Mouse (Mus musculus): Measurements from ENCODE around the gene Nr1i3.
A peak's percentile ranks its signal among the peaks of the same experiment; 100 is the strongest.

The Nr1i3 gene

DNA sequence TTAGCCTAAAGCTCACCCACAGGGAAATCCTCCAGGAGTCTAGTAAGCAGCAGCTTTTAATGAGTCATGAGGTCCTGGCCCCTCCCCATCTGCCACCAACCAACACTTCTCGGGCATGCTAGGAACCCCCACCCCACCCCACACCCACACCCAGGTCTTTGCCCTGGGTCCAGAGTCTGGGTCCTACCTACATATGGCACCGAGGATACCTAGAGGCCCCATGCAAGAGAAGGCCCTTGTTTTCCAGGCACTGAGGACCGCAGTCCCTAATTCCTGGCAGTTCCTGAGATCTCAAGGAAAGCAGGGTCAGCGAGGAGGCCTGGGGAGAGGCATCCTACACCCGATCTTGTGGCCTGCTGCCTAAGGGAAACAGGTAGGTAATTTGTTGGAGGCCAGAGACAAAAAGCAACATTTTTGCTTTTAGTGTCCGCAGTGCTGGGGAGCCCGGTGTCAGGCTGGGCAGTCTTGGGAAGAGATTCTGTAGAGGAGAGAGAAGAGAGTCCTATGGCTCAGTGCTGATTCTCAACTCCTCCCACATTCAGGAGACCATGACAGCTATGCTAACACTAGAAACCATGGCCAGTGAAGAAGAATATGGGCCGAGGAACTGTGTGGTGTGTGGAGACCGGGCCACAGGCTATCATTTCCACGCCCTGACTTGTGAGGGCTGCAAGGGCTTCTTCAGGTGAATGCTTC lies at the start of gene Nr1i3:
Gene Nr1i3 (plus strand): TSS at position 170 of the 696 bp plus-strand sequence.
- DNase-seq, result no peak

DNA sequence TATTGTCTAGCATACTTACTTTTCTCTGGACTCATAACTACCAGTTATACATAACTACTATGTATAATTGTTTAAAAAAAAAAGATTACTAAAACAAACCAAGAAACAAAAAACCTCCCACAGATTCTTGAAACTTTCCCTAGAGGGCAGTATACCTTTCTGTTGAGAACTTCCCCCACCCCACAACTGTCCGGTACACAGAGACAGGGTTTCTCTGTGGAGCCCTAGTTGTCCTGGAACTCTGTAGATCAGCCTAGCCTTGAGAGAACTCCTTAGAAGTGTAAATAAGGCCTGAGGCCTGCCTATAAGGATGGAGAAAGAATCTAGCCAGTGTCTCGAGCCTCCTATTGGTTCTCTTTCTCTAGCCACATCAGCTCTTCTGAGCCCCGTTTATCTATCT lies 49.5 kb upstream of the Nr1i3 start:
- no peak for DNase-seq

- DNase-seq, result no peak
Observed at GRCm38 (mm10) chr1:171165629-171166345, 48.0 kb upstream of the Nr1i3 start.

- no peak for DNase-seq
Observed at GRCm38 (mm10) chr1:171168906-171169305, 44.9 kb upstream of the Nr1i3 start.

GRCm38 (mm10) chr1:171169913-171170312 lies 43.9 kb upstream of the Nr1i3 start:
- DNase-seq, result no peak

GRCm38 (mm10) chr1:171171138-171171537 lies 42.6 kb upstream of the Nr1i3 start:
- no peak for DNase-seq

GRCm38 (mm10) chr1:171172779-171173178 lies 41.0 kb upstream of the Nr1i3 start:
- peak; percentile 39 for DNase-seq

GRCm38 (mm10) chr1:171179487-171180171 lies 34.1 kb upstream of the Nr1i3 start:
- DNase-seq, result no peak

DNA sequence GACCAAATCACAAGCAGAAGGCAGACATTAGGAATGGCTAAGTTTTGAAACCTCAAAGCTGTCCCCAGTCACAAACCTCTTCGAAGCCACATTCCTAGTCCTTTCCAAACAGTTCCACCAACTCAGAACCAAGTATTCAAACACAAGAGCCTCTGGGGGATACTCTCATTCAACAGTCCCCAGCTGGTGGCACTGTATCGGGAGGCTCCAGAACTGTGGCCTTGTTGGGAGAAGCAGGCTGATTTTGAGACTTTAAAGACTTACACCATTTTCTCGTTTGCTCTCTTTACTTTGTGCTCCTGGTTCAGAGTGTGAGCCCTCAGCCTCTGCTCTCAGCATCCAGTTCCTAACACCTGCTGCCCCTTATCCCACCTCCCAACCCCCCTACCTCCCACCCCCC lies 30.7 kb upstream of the Nr1i3 start:
- no peak for DNase-seq

GRCm38 (mm10) chr1:171183620-171184019 lies 30.1 kb upstream of the Nr1i3 start:
- no peak for DNase-seq

DNA sequence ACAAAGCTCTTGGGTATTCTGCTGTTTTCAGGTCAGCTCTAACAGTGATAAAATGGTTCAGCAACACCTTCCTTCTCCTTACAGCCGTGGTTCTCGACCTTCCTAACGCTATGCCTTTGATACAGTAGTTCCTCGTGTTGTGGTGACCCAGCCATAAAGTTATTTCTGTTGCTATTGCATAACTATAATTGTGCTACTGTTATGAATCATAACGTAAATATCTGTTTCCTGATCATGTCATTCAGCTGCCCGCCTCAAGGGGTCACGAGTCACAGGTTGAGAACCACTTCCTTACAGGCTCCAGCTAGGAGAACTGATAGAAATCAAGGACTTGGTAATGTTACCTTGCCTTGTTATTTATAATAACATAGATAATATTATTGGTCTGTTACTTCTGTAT lies 29.5 kb upstream of the Nr1i3 start:
- DNase-seq, result no peak

GRCm38 (mm10) chr1:171185655-171186054 lies 28.1 kb upstream of the Nr1i3 start:
- no peak for DNase-seq

GRCm38 (mm10) chr1:171187851-171188700 lies 25.7 kb upstream of the Nr1i3 start:
- DNase-seq, result no peak

- no peak for DNase-seq
Observed at GRCm38 (mm10) chr1:171189046-171189445, 24.7 kb upstream of the Nr1i3 start.

DNA sequence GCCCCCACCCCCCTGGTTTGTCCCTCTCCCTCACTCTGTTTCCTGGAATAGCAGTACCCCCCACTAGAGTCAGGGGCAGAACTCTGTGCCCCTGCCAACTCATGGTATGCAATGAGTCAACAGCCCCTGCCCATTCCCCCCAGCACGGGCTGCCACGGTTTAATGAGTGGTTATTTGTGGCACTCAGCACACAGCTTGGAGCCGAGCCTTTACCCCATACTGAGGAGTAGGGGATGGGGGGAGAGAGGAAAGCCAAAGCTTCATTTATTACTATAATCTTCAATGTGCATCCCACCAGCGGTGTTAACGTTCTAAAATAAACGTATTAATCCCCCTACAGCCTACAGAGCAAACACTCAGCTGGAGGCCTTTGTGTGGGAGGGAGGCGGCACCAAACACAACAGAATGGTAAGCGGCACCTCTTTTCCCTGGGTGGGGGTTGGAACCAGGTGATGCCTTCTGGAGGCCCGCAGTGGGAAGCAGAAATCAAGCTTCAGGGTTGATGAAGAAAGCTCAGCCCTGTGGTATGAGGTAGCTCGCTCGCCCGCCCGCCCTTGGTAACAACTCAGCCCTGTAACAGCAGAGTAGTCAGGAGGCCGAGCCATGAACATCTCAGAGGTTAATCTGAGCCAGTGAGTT lies 24.2 kb upstream of the Nr1i3 start:
- DNase-seq, result peak; percentile 19

GRCm38 (mm10) chr1:171190832-171191231 lies 22.9 kb upstream of the Nr1i3 start:
- DNase-seq, result no peak

DNA sequence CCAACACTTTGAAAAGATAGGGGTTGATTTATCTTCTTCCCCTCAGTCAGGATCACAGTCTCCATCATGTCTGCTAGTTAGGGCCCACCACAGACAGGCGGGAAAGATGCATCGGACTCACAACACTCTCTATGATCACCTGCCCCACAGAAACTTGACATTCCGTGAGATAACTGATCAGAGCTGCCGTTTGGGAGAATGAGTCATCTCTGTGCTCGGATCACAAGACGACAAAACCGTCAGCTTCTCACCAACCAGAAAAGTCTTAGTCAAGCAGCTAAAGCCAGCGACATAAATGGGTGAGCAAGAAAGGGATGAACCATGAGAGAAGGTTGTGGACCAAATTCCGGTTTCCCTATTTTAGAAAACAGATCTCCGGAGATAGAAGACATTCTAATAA lies 21.5 kb upstream of the Nr1i3 start:
- DNase-seq, result no peak

DNA sequence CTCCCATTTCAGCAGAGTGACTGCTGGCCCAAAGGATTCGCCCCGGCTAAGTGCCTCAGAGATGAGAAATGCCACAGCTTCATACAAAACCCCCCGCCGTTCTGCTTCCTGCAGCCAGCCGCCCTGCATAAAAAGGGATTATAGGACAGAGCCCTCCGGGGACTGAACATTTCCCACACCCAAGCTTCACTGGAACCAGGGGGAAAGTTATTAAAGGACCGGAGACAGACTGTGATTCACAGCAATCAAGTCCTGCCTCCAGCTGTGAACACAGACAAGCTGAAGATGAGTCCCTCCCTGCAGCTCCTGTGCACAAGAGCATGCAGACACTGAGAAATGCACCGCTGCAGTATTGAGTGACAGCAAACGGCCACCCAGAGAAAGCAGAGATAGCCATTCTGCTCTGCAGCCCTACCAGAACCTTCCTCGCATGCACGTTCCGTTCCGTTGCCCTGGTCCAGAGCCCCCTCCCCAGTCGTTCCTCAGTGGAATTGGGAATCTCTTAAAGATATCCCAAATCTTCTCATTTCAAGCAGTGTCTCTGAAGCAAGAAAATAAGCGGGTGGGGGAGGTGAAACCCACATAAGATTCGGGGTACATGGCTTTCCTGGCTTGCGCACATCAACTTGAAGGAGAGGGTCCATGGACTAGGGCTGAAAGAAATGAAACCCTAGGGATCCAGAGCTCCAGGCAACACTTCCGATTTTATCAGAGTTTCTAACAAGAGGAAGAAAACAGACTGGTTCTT lies 20.5 kb upstream of the Nr1i3 start:
- DNase-seq, result no peak

DNA sequence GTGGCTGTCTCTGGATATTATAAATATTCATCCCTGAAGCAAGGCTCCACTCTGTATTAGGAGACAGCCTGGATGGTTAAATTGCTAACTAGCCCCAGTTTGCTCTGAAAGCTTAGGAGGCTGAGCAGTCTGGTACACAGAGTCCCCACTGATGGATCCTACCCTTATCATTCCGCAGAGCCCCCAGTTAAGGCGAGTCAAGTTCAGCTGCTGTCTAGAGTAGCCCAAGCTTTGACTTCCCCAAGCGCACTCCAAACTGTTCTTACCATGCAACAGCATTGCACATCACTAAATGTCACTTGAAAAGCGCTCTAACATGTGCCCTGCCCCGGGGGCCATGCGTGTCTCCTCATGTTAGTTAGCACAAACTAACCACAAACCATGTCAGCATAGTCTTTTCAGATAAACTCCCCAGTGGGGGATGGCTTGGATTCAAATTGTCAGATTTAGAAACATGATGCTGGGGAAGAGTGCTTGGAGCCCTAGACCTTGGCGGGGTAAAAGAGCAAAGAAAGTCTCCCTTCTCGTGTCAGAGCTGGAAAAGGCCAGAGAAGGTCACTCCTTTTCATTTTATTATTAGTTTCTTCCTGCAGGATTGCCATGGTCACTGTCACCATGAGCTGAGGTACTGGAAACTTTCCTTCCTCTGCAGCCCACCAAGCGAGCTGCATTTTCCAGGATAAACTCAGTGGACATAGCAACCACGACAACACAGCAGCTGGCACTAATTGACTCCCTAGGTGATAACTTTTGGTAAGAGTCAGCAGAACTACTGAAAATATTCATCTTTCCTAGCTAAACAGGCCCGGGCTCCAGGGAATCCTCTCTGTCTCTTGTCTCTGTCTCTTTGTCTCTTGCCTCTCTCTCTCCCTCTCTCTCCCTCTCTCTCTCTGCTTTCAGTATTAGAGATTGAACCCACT lies 19.6 kb upstream of the Nr1i3 start:
- DNase-seq, result no peak

DNA sequence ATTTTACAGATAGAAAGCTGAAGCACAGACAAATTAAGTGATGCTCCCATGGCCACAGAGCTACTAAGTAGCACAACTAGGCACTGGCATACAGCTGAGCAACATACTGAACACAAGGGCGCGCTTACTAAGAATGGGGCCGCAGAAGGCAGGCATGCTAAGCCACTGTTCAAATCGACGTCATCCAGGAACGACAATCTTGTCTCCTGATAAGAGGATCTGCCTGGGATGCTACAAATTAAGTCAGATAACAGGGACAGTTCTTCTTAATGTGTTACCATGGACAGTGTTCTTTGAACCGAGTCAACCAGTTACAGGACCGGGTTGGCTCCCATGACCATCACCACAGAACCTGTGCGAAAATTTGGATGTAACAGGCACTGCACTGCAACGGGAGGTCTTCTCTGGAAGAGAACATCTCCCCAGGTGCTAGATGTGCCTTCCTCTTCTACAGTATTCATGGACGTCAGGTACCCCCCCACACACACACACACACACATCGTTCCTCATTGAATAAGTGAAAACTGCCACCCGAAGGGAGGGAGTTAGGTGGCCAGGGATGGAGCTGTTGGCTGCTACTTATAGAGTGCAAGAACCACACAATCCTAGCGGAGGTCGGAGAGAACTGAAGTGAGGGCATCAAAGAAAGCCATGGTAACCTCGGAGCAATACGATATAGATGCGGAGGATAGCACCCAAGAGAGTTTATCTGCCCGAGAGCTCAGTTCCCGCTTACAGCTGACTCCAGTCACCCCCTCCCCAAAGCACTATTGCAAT lies 18.5 kb upstream of the Nr1i3 start:
- no peak for DNase-seq
